Mouse (Mus musculus) urinary bladder, postnatal 25 days (tissue): ENCODE measurements around the gene Smim27.

Source experiments
- DNase-seq: peaks from one replicate; pipeline ENCODE4 v3.0.0; 2022; ENCODE audit warnings: low spot score

Smim27 gene

GRCm38 (mm10) chr4:40269430-40270032, at the start of gene Smim27, which contains the start of gene Topors:
Smim27 (plus strand) TSS chr4:40269579.
Topors (minus strand) TSS chr4:40269850.
- DNase-seq: peak; percentile 92

DNA sequence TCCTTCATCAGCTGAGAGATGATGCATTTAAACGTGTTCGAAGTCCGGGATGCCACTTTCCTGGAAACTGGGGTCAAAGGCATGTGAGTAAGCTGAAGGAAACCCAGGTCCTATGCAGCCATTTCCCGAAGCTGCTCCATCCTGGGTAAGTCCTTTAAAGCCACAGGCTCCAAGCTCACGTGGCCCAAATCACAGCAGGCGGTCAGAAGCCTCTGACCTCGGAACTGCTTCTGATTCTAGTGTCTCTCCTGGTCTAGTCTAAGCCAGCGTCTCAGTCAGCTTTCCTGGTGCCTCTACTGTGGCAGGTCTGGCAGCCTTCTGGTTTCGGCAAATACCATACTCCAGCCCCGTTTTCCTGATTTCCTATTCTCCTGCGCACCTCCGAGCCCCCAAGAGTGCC, 48.9 kb upstream of the Smim27 start:
- DNase-seq: no peak

DNA sequence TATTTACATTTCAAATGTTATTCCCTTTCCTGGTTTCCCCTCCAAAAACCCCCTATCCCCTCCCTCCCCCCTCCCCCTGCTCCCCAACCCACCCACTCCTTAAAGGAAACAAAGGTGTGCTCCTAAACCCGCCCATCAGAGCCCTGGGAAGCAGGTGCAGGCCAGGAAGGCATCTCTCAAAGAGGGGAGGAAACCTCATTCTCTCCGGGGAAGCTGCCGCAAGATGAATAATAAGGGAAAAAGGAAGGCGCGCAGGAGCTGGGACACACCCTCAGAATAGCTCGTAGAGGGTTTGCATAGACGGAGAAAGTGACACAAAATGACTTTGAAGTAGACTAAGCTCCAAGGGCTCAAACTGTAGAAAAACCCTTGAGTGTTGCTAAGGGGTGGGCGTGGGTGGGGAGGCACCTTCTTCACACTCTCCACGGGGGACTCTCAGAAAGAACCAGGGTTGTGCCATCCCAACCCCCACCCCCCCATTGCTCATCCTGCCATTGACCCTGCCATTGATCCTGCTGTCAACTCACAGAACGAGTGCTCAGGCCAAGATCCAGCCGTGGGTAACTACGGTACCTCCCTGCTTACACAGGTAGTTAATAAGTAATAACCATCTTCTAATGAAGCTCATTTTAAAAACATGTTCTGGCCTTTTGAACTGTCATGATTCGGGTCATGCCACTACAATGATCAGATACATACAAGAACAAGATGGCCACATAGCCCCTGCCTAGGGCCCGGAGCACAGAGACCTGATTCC, 48.2 kb upstream of the Smim27 start:
- DNase-seq: no peak

- no peak for DNase-seq
Measured at GRCm38 (mm10) chr4:40221876-40222585, 47.3 kb upstream of the Smim27 start.

DNA sequence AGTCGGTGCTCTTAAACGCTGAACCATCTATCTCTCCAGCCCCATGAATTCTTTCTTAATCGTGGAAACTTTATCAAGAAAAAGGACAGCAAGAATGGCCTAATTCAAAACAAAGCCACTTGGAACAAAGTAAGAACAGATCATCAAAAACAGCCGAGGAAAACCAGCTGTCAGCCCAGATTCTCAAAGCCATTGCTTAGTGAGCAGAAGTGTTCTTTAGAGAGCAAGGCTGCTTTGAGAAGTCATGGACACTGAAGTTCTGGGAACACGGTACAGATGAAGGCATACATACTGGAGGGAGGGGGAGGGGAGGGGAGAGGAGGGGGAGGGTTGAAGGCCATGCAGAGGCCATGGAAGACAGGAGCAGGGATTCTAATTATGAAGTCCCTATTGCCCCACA, 43.3 kb upstream of the Smim27 start:
- no peak for DNase-seq

DNA sequence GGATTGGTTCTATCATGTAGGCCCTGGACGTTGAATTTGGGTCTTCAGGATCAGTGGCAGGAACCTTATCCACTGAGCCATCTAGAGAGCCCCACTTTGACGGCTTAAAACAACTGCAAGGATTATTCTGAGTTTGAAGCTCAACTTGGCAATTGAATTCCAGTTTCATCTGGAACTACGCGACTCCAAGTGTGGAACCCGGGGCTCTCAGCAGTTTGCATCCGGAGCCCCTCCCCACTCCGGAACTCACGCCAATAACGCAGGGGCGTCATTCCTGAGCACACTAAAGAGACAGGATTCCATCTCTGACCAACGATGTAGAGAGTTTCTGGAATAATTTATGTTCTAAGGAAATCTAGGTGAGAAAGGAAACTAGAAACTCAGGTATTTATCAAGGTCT, 42.2 kb upstream of the Smim27 start:
- DNase-seq: no peak

DNA sequence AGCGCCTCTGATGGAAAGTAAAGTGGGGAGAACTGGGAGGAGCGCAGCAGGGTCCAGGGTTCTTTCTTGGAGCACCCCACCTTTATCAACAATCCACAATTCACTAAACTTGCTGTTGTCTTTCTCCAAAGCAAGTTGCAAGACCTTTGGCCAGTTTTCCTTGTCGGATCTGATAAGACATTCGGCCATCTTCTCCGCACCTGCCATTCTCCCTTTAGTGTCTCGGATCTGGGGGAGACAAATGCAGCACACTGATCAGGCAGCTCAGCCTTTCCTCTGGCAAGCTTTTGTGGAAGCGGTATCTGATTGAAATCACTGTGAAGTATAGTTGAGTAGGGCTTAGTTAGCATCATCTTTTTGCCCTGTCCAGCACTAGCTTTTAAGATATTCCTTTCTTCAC, 41.5 kb upstream of the Smim27 start:
- no peak for DNase-seq

DNA sequence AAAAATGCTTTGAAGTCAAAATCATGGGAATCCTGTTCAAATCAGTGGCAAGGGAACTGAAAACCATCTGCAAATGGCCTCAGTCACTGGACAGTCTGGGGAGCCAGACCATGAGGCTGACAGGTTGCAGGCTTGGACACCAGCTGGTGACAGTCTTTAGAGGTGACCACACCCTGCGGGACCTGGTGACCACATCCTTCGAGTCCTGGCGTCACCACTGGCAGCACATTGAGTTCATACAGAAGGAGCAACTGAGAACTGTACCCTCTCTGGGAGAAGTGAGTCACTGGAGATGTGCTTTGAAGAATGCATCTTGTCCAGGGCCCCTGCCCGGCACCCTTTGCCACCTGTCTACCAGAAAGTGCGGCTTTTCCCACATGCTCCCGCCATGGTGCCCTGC, 39.7 kb upstream of the Smim27 start:
- DNase-seq: no peak

GRCm38 (mm10) chr4:40233062-40233664, 36.2 kb upstream of the Smim27 start:
- DNase-seq: no peak

DNA sequence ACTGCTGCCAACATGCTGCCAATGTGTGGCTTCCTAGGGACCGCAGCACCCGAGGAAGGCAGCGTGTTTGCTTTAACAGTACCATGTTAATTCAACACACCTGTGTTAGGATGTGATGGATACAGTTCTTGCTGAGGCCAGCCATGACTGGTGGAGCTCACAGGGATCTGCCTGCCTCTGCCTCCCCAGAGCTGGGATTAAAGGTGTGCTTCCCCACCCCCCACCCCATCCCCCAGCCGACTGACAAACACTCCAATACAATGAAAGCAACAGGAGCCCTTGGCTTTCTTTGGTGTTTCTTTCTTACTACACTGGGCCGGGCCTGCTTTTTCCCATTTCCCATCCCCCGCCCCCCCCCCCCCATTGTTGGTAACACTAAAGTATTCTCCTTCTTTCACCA, 35.1 kb upstream of the Smim27 start:
- DNase-seq: no peak

DNA sequence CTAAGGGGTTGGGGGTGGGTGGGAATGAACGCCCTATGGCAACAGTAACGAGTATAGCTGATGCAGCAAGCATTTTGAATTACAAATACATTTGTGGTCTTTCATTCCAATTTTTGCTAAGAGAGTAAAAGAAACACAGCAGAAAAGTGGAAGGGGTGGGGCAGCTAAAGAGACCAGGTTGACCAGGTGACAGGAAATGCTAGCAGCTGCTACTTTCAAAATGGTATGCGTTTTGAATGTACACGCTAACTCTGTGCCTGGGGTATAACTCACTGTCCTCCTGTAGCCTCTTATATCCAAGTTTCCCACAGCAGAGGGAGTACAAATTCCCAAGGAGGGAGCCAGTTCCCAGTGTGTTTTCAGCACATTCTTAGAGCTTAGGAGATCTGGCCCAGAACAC, 32.5 kb upstream of the Smim27 start:
- no peak for DNase-seq

GRCm38 (mm10) chr4:40238483-40239408, 30.6 kb upstream of the Smim27 start:
- peak; percentile 36 for DNase-seq

DNA sequence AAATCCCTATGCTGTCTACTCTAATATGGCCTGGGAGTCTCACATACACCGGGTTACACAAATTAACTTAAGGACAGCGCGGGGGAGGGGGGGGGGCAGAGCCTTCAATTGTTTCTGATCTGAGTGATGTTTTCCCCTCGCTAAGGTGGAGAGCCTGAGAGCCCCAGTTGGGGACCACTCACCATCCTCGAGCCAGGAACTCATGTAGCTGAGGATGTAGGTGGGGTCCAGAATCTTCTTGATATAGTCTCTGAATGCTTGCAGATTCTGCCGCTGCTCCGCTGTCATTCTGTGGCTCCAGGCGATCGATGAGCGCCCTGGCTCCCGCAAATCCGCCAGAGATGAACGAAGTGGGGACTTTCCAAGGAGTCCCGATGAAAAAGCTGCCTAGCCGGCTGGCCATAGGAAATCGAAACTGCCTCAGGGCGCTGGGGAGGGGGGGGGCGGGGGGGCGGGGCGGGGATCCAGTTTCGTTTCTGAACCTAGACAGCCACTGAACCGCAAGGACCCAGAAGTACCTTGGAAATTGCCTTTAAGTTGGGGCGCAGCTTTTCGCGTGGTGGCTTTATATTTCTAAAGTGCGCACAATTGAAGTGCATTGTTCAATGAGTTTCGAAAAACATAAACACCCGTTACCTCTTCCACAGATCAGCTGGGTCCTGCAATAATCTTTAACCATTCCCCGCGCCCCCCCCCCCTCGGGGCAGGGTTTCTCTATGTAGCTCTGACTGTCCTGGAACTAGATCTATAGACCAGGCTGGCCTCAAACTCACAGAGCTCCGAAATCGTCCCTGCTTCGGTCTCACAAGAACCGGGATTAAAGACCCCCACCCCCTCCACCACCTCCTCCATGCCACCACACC, 29.7 kb upstream of the Smim27 start, which contains the start of gene Ddx58:
Gene Ddx58 (minus strand): TSS at position 420 of the 863 bp plus-strand sequence.
- DNase-seq: peak; percentile 27

GRCm38 (mm10) chr4:40240272-40240744, 29.1 kb upstream of the Smim27 start:
- no peak for DNase-seq

- no peak for DNase-seq
Measured at GRCm38 (mm10) chr4:40241928-40242327, 27.5 kb upstream of the Smim27 start.

DNA sequence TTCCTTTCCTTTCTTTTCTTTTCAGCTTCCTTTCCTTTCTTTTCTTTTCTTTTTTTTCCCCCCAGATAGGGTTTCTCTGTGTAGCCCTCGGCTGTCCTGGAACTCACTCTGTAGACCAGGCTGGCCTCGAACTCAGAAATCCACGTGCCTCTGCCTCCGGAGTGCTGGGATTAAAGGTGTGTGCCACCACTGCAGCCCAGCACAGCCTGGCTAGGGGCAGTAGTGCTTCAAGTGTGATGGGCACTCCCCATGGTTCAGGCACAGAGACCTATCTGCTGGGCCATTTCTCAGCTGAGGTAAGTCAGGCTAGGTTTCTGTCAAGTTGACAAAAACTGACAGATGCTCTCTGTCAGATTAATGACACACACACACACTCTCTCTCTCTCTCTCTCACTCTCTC, 26.4 kb upstream of the Smim27 start:
- no peak for DNase-seq

- no peak for DNase-seq
Measured at GRCm38 (mm10) chr4:40244035-40244434, 25.3 kb upstream of the Smim27 start.

DNA sequence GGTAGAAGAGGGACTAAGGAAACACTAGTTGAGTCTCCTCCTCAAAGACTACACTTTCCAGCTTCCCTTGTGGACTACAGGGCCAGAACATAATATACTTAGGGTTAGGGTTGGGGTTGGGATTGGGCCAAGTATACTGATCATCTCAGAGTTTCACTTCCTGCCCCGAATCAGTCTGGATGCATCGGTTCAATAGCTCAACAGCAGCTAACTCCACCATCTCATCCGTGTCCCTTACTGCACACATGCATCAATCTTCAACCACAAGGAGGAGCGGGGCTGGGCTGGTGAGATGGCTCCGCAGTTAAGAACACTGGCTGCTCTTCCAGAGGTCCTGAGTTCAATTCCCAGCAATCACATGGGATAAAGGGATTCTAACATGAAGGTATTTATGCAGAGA, 18.4 kb upstream of the Smim27 start:
- DNase-seq: no peak

GRCm38 (mm10) chr4:40253766-40254165, 15.6 kb upstream of the Smim27 start:
- DNase-seq: no peak

- DNase-seq: no peak
Measured at GRCm38 (mm10) chr4:40254385-40255103, 14.8 kb upstream of the Smim27 start.
